Mouse (Mus musculus) liver, embryonic 14.5 days (tissue): ENCODE results near the gene Auh.

Experiments used
- CTCF ChIP-seq: IDR thresholded peaks from 2 replicates; pipeline ENCODE4 v1.5.1; 2016; ENCODE audit warnings: antibody characterized with exemption, low read depth, control low read depth
- EP300 ChIP-seq: IDR thresholded peaks from 2 replicates; pipeline ENCODE4 v1.6.1; 2016; ENCODE audit warnings: antibody characterized with exemption, low read depth

DNA sequence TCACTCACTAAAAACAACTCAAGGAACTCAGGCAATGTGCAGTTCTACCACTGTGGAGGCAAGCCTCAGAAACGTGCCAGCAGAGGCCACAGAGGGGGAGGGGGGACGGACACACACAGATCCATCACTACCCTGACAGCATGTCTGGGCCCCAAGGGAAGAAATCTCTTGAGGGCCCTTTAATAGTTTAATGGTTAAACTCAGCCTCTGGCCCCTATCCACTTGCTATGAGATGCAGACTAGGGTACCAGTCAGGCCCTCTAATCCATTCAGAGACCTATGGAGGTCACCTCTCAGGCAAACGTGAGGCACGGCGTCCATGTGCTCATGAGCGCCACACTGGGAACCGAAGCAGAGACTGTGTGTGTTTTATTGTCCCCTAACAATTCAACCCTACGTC, 17.0 kb downstream of the Auh start:
- TF ChIP-seq CTCF, result no peak
- TF ChIP-seq EP300, result no peak
